Mouse (Mus musculus) embryonic fibroblast, embryonic 13.5 days (primary cell): Measurements from ENCODE around the gene Ndufb4. TPM values are rescaled to one million over a fixed set of nuclear protein-coding genes. Genes with fewer than 3 reads are reported as not detected.
"Not testable (repeated sequence)": the region's sequence is repeated elsewhere in the genome, so short reads cannot be mapped to it uniquely, and the experiment has no call there.

Experiments used
- H3K27ac ChIP-seq: 2 replicates; pipeline ENCODE4 v1.5.1; 2012; ENCODE audit warnings: low read length, control low read depth, inconsistent platforms; ENCODE audit not compliant: insufficient read depth
- H3K4me1 ChIP-seq: 2 replicates; pipeline ENCODE4 v1.6.1; 2011; ENCODE audit warnings: low read length; ENCODE audit not compliant: control insufficient read depth, insufficient read depth
- H3K4me3 ChIP-seq: 2 replicates; pipeline ENCODE4 v1.5.1; 2011; ENCODE audit warnings: mild to moderate bottlenecking, control low read depth, low read length; ENCODE audit not compliant: insufficient read depth
- CTCF ChIP-seq: IDR thresholded peaks from 2 replicates; pipeline ENCODE4 v1.5.1; 2011; ENCODE audit warnings: mild to moderate bottlenecking, control low read depth, low read length, moderate library complexity, borderline replicate concordance; ENCODE audit not compliant: insufficient read depth
- POLR2A ChIP-seq: IDR thresholded peaks from 2 replicates; pipeline ENCODE4 v1.6.1; 2011; ENCODE audit warnings: low read depth, mild to moderate bottlenecking, control low read depth, low read length, moderate library complexity
- polyA plus RNA-seq: library from polyadenylated mRNA; stranded (reverse); fragments of >200 nt; gene quantifications from 2 replicates; pipeline ENCODE4 v1.2.4, GENCODE M21; 2011; ENCODE audit warnings: low read depth; ENCODE audit not compliant: missing spikeins, insufficient read length

Ndufb4 gene
- 54.2 and 80.9 TPM in 2 replicates for polyA plus RNA-seq

DNA sequence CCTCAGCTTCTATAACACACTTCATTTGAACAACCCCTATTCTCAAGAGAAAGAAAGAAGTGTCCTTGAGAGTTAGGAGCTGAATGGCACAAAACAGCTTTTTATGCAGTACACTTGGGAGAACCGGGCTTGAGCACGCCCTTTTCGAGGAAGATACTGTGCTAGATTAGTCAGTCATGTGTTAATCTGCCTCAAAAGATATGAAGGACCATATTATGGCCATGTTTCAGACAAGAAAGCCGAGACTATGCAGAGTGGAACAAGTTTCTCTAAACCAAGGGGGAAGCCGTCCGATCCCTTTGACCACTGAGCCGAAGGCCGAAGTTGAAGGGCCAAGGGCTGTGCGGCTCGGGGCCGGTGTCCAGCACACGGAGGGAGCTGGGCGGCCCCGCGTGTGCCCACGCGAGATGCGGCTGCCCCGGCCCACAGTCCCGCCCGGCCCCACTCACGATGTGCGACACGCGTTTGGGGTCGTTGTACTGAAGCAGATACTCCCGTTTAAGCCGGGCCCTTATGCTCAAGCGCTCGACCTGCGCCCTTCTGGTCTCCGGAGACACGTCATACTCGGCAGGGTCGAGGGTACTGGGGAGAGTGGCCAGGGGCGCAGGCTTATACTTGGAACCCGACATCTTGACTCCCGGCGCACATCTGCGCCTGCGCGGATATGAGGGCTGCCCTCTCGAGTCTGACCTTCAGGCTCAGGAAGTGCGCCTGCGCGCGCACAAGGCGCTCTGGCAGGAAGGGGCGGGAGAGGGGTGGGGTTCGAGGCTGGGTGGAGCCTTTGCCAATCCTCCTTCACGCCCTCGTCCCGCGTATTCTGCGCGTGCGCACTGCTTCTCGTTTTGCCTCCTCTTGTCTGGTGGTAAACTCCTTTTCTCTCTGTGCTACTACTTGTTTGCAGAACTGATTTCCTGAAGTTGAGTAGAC lies at the start of gene Ndufb4:
Ndufb4 (minus strand) TSS at position 723 of the 927 bp plus-strand sequence.
- H3K27ac ChIP-seq = peak within 1 kb of the TSS; percentile 69
- no peaks in the 10 kb centered on the region; the same call in 1 of the 2 replicates for H3K4me1 ChIP-seq
- TF ChIP-seq POLR2A (peak; percentile 82), CTCF (no peak)
- H3K4me3 ChIP-seq = peak within 1 kb of the TSS; percentile 97

DNA sequence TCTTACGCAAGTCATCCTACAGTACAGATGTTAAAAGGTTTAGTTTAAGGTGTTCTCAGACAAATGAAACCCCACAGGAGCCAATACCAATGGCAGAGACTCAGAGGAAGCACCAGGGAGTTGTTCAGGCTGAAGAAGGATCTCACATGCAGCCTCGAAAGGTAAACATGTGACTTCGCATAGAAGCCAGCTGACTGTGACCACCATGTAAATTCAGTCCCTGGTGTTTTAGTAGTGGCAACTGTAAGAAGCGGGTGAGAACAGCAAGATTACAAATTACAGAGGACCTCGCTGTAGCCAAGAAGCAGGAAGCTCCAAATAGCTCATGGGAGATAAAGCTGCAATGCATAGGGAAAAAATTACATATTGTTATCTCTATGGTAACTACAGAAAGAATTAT lies 49.6 kb upstream of the Ndufb4 start:
- TF ChIP-seq CTCF (no peak), POLR2A (no peak)
- Histone ChIP-seq H3K27ac (no peak overlapping the region; the same call in 1 of the 2 replicates), H3K4me1 (peaks cover 5% of the 10 kb centered on the region), H3K4me3 (no peak overlapping the region)

DNA sequence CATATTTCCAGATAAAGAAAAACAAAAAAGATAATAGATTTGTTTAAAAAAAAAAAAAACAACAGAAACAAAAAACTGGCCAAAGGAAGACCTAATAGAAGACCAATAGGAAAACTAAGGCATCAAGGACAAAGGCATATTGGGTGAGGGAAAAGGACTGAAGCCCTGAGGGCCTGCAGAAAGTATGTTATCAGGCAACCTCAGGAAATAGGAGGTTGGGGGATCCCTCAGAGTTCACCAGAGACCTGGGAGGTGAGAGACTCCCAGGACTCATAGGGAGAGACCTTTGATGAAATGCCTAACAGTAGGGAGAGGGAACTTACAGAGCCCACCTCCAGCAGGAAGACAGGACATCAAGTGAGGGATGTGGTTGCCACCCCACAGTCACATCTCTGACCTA lies 45.8 kb upstream of the Ndufb4 start:
- not testable (repeated sequence) for H3K4me3 ChIP-seq, H3K27ac ChIP-seq, H3K4me1 ChIP-seq

DNA sequence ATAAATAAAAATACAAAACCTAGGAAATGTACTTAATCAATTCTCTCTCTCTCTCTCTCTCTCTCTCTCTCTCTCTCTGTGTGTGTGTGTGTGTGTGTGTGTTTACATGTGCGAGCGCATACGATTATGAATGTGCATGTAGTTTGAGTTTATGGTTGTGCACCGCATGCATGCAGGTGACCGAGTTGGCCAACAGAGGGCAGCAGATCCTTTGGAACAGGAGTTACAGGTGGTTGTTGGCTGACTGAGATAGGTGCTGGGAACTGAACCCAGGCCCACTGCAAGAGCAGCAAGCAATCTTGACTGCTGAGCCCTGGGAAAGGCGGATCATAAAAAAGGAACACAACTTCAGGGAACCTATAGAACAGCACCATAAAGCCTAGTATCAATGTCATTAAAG lies 44.5 kb upstream of the Ndufb4 start:
- no peak overlapping the region for H3K4me3 ChIP-seq
- H3K27ac ChIP-seq = no peak overlapping the region
- H3K4me1 ChIP-seq = no peaks in the 10 kb centered on the region
- no peak for TF ChIP-seq CTCF
- no peak for TF ChIP-seq POLR2A

DNA sequence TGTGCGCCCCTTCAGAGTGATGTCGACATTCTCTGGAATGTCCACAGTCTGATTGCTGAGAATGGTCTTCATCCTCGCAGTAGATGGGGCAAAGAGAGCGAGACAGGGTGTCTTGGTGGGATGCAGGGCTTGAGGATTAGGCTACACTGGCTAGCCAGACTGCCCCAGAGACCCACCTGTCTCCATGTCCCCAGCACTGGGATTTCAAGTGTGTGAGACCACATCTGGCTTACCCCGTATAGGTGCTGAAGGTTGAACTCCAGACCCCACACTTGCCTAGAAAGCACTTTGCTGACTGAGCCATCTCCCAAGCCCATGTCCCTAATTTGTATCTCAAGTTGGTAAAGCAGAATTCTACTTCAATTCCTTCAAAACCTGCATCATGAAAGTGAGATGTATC lies 43.0 kb upstream of the Ndufb4 start:
- H3K4me3 ChIP-seq = no peak overlapping the region
- H3K27ac ChIP-seq = no peak overlapping the region
- no peaks in the 10 kb centered on the region for H3K4me1 ChIP-seq
- TF ChIP-seq POLR2A = no peak
- TF ChIP-seq CTCF = no peak

DNA sequence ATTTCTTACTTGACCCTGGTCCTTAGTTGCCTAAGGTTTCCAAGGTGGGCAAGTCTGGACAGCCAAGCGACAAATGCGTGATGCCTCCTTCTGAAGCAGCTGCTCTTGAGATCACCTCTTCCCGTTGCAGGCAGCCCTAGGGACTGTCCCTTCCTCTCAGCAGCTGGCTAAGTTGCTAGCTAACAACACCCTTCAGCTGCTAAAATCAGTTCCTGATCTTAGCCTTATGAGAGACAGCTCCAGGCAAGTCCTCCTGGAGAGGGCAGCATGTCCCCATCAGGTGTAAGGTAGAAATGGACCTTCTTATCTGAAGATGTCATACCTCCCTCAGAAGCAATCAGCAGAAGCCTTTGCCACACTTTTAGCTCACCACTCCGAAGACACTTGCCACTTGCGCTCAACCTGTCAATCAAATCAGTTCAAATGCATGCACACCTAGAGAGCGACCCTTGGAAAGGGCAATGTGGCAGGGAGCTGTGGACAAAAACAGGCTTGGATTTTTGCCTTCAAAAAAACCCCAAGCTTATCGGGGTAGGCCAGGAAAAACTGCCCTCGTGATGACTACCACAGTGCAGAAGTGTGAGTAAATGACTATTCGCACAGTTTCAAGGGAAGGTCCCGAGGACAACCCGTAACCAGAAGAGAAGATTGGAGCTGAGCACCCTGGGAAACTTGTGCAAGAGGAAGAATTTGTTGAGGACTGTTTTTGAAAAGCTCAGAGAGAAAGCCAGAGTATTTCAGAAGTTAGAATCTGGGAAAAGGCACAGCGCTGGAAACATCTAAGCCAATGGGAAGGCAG lies 36.9 kb upstream of the Ndufb4 start:
- peak; percentile 31; the same call in 1 of the 2 replicates for TF ChIP-seq CTCF
- TF ChIP-seq POLR2A = no peak
- Histone ChIP-seq H3K4me3 (no peak overlapping the region), H3K4me1 (peaks cover 16% of the 10 kb centered on the region), H3K27ac (no peak overlapping the region)

DNA sequence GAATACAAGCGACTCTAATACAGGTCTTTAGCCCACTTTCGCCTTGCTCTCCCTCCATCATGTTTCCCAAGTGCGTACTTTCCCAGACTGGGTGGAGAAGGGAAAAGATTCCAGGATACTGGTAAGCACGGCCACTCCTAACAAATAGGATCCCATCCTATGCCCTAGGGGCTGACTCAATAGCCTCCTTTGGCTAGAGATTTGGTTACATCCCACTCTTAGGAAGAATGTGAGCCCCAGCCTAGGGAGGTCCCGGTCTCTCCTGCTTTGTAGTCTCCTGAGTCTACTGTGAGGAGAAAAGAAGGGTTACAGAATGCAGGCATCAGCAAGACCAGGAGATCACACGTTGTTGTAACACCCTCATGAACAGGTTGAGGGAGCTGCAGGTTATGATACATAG lies 36.2 kb upstream of the Ndufb4 start:
- H3K27ac ChIP-seq = peak overlapping the region; percentile 59
- TF ChIP-seq POLR2A = no peak
- no peak for TF ChIP-seq CTCF

DNA sequence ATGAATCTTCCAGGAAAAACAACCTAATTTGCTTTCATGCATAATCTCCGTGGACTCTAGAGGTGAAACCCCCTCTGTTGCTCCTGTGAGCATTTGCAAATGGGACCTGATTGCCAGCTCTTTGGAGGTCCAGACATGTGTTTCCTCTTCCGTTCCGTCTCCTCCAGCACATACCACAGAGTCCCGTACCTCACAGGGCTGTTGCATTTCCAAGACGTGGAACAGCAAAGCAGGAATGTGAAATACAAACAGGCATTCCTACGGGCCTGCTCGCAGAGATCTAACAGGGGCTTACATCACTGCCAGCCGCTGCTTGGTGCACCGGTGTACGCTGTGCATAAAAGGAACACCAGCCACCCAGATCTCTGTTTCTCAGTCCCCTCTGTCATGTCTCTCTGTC lies 35.7 kb upstream of the Ndufb4 start:
- peaks cover 20% of the 10 kb centered on the region for H3K4me1 ChIP-seq
- TF ChIP-seq CTCF (no peak), POLR2A (no peak)
- H3K27ac ChIP-seq = peak overlapping the region; percentile 59
- no peak overlapping the region for H3K4me3 ChIP-seq

More for the DNA sequence above, 36.2 kb upstream of the Ndufb4 start:
- no peak overlapping the region for H3K4me3 ChIP-seq
- H3K4me1 ChIP-seq = peaks cover 16% of the 10 kb centered on the region

DNA sequence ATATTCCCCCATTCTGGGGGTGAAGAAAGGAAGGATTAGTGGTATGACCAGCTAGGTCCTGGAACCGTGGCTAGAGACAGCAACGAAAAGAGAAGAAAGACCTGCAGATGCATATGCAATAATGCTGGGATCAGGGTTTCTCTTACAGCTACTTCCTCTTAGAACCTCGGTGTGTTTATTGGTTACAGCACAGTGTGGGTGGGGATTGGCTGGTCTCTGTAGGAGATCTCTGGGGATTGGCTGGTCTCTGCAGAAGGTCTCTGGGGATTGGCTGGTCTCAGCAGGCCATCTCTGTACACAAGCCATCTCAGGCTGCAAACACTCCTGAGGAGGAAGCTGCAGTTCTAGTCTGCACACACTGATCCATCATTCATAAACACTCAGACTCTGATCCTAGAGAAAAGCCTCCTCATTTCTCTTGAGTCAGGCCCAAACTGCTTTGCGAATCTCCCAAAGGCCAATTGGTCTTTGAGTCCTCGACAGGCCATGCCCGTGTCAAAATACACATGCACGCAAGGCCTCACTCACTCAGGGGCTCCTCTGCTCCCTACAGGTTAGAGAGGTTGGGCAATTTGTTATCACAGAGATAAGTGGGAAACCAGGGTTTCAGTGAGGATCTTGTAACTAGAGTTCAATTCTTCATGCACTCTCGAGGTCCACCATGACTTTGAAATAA lies 35.1 kb upstream of the Ndufb4 start:
- no peak overlapping the region for H3K27ac ChIP-seq
- TF ChIP-seq POLR2A (no peak), CTCF (no peak)

DNA sequence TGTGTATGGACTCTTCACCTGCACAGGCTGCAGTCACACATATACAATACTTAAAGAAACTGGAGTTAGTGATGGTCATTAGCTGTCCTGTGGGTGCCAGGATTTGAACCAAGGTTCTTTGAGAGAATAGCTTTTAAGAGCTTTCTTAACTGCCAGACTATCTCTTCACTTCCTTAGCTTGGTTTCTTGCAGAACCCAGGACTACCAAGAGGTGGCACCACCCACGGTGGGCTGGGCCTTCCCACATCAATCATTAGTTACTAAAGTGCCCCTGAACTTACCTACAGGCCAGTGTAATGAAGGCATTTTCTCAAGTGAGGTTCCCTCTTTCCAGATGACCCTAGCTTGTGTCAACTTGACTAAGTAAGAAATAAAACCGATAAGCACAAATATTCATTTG lies 33.9 kb upstream of the Ndufb4 start:
- Histone ChIP-seq H3K27ac (peak overlapping the region; percentile 67; the same call in 1 of the 2 replicates), H3K4me1 (peaks cover 27% of the 10 kb centered on the region), H3K4me3 (no peak overlapping the region)
- TF ChIP-seq CTCF = no peak
- TF ChIP-seq POLR2A = no peak

More for the DNA sequence above, 35.1 kb upstream of the Ndufb4 start:
- Histone ChIP-seq H3K4me3 (no peak overlapping the region), H3K4me1 (peaks cover 20% of the 10 kb centered on the region)
